Mouse (Mus musculus): ENCODE results near the gene Pabpn1l. TPM values are rescaled to one million over a fixed set of nuclear protein-coding genes. Genes with fewer than 3 reads are reported as not detected.

Gene Pabpn1l
- total and polyA plus RNA-seq, 3 experiments = 0.10 to 0.52 TPM; not detected in 1

GRCm38 (mm10) chr8:122577116-122577515 lies 45.4 kb downstream of the Pabpn1l start:
- DNase-seq = no peak
- 61% methylated on average over 10 of the region's 10 CpGs for WGBS
- Histone ChIP-seq H3K27me3 (ENCODE audit: control insufficient read depth, insufficient read depth, low read length) (no peaks in the 10 kb centered on the region), H3K27ac (no peak overlapping the region), H3K36me3 (ENCODE audit: control insufficient read depth, insufficient read depth, low read length) (no peaks in the 10 kb centered on the region), H3K9ac (ENCODE audit: low read depth, low read length) (no peak overlapping the region), H3K4me3 (peak overlapping the region; percentile 64; the same call in 1 of the 2 replicates), H3K79me2 (replicated peaks; ENCODE audit: control insufficient read depth, insufficient read depth, low read length) (no peaks in the 10 kb centered on the region), H3K4me1 (ENCODE audit: control insufficient read depth, insufficient read depth, low read length) (peaks cover 13% of the 10 kb centered on the region)
- TF ChIP-seq CTCF (IDR thresholded peaks at IDR 0.05) = no peak
- TF ChIP-seq POLR2A (IDR thresholded peaks at IDR 0.05; ENCODE audit: insufficient read depth, low read depth, low read length) = no peak
- no peak for TF ChIP-seq EP300 (IDR thresholded peaks at IDR 0.05; ENCODE audit: insufficient read depth, low read depth, low read length)
- intact Hi-C loops (cut with DNase I) = no loop called here

GRCm38 (mm10) chr8:122576648-122577022 lies 45.9 kb downstream of the Pabpn1l start, which contains the start of gene Aprt:
TSS of gene Aprt (minus strand) at chr8:122576909.
- peak; percentile 94 to 95 for DNase-seq
- intact Hi-C loops (cut with DNase I) = no loop called here
- peak within 1 kb of the TSS; percentile 64 for H3K4me3 ChIP-seq
- peak within 1 kb of the TSS; percentile 62 for H3K27ac ChIP-seq
- H3K79me2 ChIP-seq (replicated peaks; ENCODE audit: control insufficient read depth, insufficient read depth, low read length) = no peaks in the 10 kb centered on the region
- TF ChIP-seq EP300 (IDR thresholded peaks at IDR 0.05; ENCODE audit: insufficient read depth, low read depth, low read length) (no peak), POLR2A (IDR thresholded peaks at IDR 0.05; ENCODE audit: insufficient read depth, low read depth, low read length) (peak; percentile 69; the same call in 1 of the 2 replicates)
- under 1% methylated on average over 39 of the region's 39 CpGs for WGBS
- H3K9ac ChIP-seq (ENCODE audit: low read depth, low read length) = peak within 1 kb of the TSS; percentile 74
- H3K27me3 ChIP-seq (ENCODE audit: control insufficient read depth, insufficient read depth, low read length) = no peaks in the 10 kb centered on the region
- H3K4me1 ChIP-seq (ENCODE audit: control insufficient read depth, insufficient read depth, low read length) = peaks cover 13% of the 10 kb centered on the region
- H3K36me3 ChIP-seq (ENCODE audit: control insufficient read depth, insufficient read depth, low read length) = no peaks in the 10 kb centered on the region

- no peaks in the 10 kb centered on the region for H3K36me3 ChIP-seq (ENCODE audit: control insufficient read depth, insufficient read depth, low read length)
- H3K79me2 ChIP-seq (replicated peaks; ENCODE audit: control insufficient read depth, insufficient read depth, low read length) = no peaks in the 10 kb centered on the region
- peak overlapping the region; percentile 74 for H3K9ac ChIP-seq (ENCODE audit: low read depth, low read length)
- H3K27ac ChIP-seq = peak overlapping the region; percentile 62
- peaks cover 13% of the 10 kb centered on the region for H3K4me1 ChIP-seq (ENCODE audit: control insufficient read depth, insufficient read depth, low read length)
- intact Hi-C loops (cut with DNase I) = no loop called here
- DNase-seq = peak in 1 of 2 experiments; percentile 37
- 19% methylated on average over 21 of the region's 21 CpGs for WGBS
- TF ChIP-seq POLR2A (IDR thresholded peaks at IDR 0.05; ENCODE audit: insufficient read depth, low read depth, low read length) = no peak
- no peak for TF ChIP-seq CTCF (IDR thresholded peaks at IDR 0.05)
- no peak for TF ChIP-seq EP300 (IDR thresholded peaks at IDR 0.05; ENCODE audit: insufficient read depth, low read depth, low read length)
- peak overlapping the region; percentile 64 for H3K4me3 ChIP-seq
- no peaks in the 10 kb centered on the region for H3K27me3 ChIP-seq (ENCODE audit: control insufficient read depth, insufficient read depth, low read length)
These were observed 46.5 kb downstream of the Pabpn1l start for GRCm38 (mm10) chr8:122575735-122576647.

GRCm38 (mm10) chr8:122575286-122575685 lies 47.3 kb downstream of the Pabpn1l start:
- WGBS = 54% methylated on average over 8 of the region's 8 CpGs
- H3K9ac ChIP-seq (ENCODE audit: low read depth, low read length) = no peak overlapping the region

GRCm38 (mm10) chr8:122574667-122575251 lies 47.8 kb downstream of the Pabpn1l start:
- no peak for DNase-seq
- WGBS = 51% methylated on average over 10 of the region's 10 CpGs
- peaks cover 13% of the 10 kb centered on the region for H3K4me1 ChIP-seq (ENCODE audit: control insufficient read depth, insufficient read depth, low read length)
- no peaks in the 10 kb centered on the region for H3K79me2 ChIP-seq (replicated peaks; ENCODE audit: control insufficient read depth, insufficient read depth, low read length)
- no peaks in the 10 kb centered on the region for H3K27me3 ChIP-seq (ENCODE audit: control insufficient read depth, insufficient read depth, low read length)
- H3K9ac ChIP-seq (ENCODE audit: low read depth, low read length) = no peak overlapping the region
- TF ChIP-seq POLR2A (IDR thresholded peaks at IDR 0.05; ENCODE audit: insufficient read depth, low read depth, low read length) = no peak
- TF ChIP-seq CTCF (IDR thresholded peaks at IDR 0.05) = no peak
- TF ChIP-seq EP300 (IDR thresholded peaks at IDR 0.05; ENCODE audit: insufficient read depth, low read depth, low read length) = no peak
- no peaks in the 10 kb centered on the region for H3K36me3 ChIP-seq (ENCODE audit: control insufficient read depth, insufficient read depth, low read length)
- no peak overlapping the region for H3K27ac ChIP-seq
- intact Hi-C loops (cut with DNase I) = no loop called here
- H3K4me3 ChIP-seq = no peak overlapping the region

More at GRCm38 (mm10) chr8:122575286-122575685, 47.3 kb downstream of the Pabpn1l start:
- intact Hi-C loops (cut with DNase I) = no loop called here
- DNase-seq = no peak
- Histone ChIP-seq H3K27ac (peak overlapping the region; percentile 62; the same call in 1 of the 2 replicates), H3K27me3 (ENCODE audit: control insufficient read depth, insufficient read depth, low read length) (no peaks in the 10 kb centered on the region), H3K36me3 (ENCODE audit: control insufficient read depth, insufficient read depth, low read length) (no peaks in the 10 kb centered on the region), H3K4me1 (ENCODE audit: control insufficient read depth, insufficient read depth, low read length) (peaks cover 13% of the 10 kb centered on the region), H3K4me3 (no peak overlapping the region; the same call in 1 of the 2 replicates), H3K79me2 (replicated peaks; ENCODE audit: control insufficient read depth, insufficient read depth, low read length) (no peaks in the 10 kb centered on the region)
- TF ChIP-seq POLR2A (IDR thresholded peaks at IDR 0.05; ENCODE audit: insufficient read depth, low read depth, low read length) (no peak), EP300 (IDR thresholded peaks at IDR 0.05; ENCODE audit: insufficient read depth, low read depth, low read length) (no peak), CTCF (IDR thresholded peaks at IDR 0.05) (no peak)
